Mouse (Mus musculus): ENCODE data around the gene Midn. TPM values are rescaled to one million over a fixed set of nuclear protein-coding genes. Genes with fewer than 3 reads are reported as not detected.
A peak's percentile ranks its signal among the peaks of the same experiment; 100 is the strongest.

Gene Midn
- total RNA-seq, 4 experiments from 2014 or later, result 83.9 to 111 (median 91.0) TPM

- DNase-seq (ENCODE audit: low spot score), result no peak
These were observed 42.5 kb downstream of the Midn start for GRCm38 (mm10) chr10:80190491-80191051.

- DNase-seq (ENCODE audit: low spot score), result no peak
These were observed 45.9 kb downstream of the Midn start for GRCm38 (mm10) chr10:80193976-80194375.

- no peak for DNase-seq (ENCODE audit: low spot score)
These were observed 46.4 kb downstream of the Midn start for GRCm38 (mm10) chr10:80194441-80194840.

GRCm38 (mm10) chr10:80196167-80196566, 48.1 kb downstream of the Midn start:
- DNase-seq (ENCODE audit: low spot score), result no peak

- DNase-seq (ENCODE audit: low spot score), result no peak
These were observed 48.9 kb downstream of the Midn start for GRCm38 (mm10) chr10:80196778-80197581.

- DNase-seq (ENCODE audit: low spot score), result peak; percentile 88
These were observed 51.5 kb downstream of the Midn start for GRCm38 (mm10) chr10:80199440-80200008.

GRCm38 (mm10) chr10:80200485-80200884, 52.4 kb downstream of the Midn start:
- DNase-seq (ENCODE audit: low spot score), result no peak

GRCm38 (mm10) chr10:80204055-80204454, 56.0 kb downstream of the Midn start:
- DNase-seq (ENCODE audit: low spot score), result no peak

GRCm38 (mm10) chr10:80207201-80207600, 59.1 kb downstream of the Midn start:
- no peak for DNase-seq (ENCODE audit: low spot score)

- no peak for DNase-seq (ENCODE audit: low spot score)
These were observed 59.6 kb downstream of the Midn start for GRCm38 (mm10) chr10:80207676-80208075.

Other genes with a start within 250 kb of the Midn start
- 10 to 100 TPM; 48.5 to 65.2 (median 53.3) TPM for gene Med16, start 239.3 kb upstream of the Midn start, total RNA-seq (2022)
- gene Gm26602, start 237.4 kb upstream of the Midn start, total RNA-seq (2022), result not detected
- under 1 TPM; 0.28 to 0.62 (median 0.32) TPM for gene Kiss1r, start 231.3 kb upstream of the Midn start, total RNA-seq (2022)
- 10 to 100 TPM; 75.2 to 85.9 (median 81.0) TPM for gene R3hdm4, start 227.1 kb upstream of the Midn start, total RNA-seq (2022)
- 1 to 10 TPM; 1.2 to 1.7 (median 1.3) TPM for gene Arid3a, start 221.2 kb upstream of the Midn start, total RNA-seq (2022)
- 10 to 100 TPM; 28.4 to 36.2 (median 29.6) TPM for gene Wdr18, start 188.1 kb upstream of the Midn start, total RNA-seq (2022)
- under 1 TPM; 0.37 to 0.85 (median 0.63) TPM for gene Grin3b, start 177.6 kb upstream of the Midn start, total RNA-seq (2022)
- 100 to 1,000 TPM; 116 to 120 (median 117) TPM for gene Tmem259, start 163.9 kb upstream of the Midn start, total RNA-seq (2022)
- 10 to 100 TPM; 27.1 to 35.7 (median 33.3) TPM for gene Cnn2, start 159.7 kb upstream of the Midn start, total RNA-seq (2022)
- 1 to 10 TPM; 7.5 to 8.5 (median 8.0) TPM for gene Abca7, start 151.8 kb upstream of the Midn start, total RNA-seq (2022)
- gene Arhgap45, start 131.6 kb upstream of the Midn start, total RNA-seq (2022), result 1 to 10 TPM; 2.9 to 5.1 (median 3.4) TPM
- gene Polr2e, start 108.5 kb upstream of the Midn start, total RNA-seq (2022), result 100 to 1,000 TPM in 2 of 4 experiments, 10 to 100 TPM in 2; 91.7 to 106 (median 100) TPM
- gene Gpx4, start 101.1 kb upstream of the Midn start, total RNA-seq (2022), result 1,000 to 10,000 TPM; 1,048 to 1,125 (median 1,067) TPM
- 10 to 100 TPM in 3 of 4 experiments, 1 to 10 TPM in 1; 9.5 to 12.0 (median 11.1) TPM for gene Sbno2, start 42.7 kb upstream of the Midn start, total RNA-seq (2022)
- 100 to 1,000 TPM; 148 to 176 (median 153) TPM for gene Stk11, start 32.5 kb upstream of the Midn start, total RNA-seq (2022)
- 1,000 to 10,000 TPM; 1,050 to 1,135 (median 1,101) TPM for gene Atp5d, start 9.6 kb upstream of the Midn start, total RNA-seq (2022)
- gene Cbarp, start 7.4 kb upstream of the Midn start, total RNA-seq (2022), result 1 to 10 TPM; 3.8 to 6.1 (median 4.6) TPM
- 10 to 100 TPM; 34.7 to 69.7 (median 51.6) TPM for gene Cirbp, start 17.7 kb downstream of the Midn start, total RNA-seq (2022)
- gene 1600002K03Rik, start 24.7 kb downstream of the Midn start, total RNA-seq (2022), result 1 to 10 TPM; 4.9 to 7.7 (median 5.9) TPM
- gene Efna2, start 31.2 kb downstream of the Midn start, total RNA-seq (2022), result 1 to 10 TPM in 3 of 4 experiments, under 1 TPM in 1; 0.78 to 1.2 (median 1.1) TPM
- 10 to 100 TPM; 10.5 to 16.3 (median 14.6) TPM for gene Mum1, start 78.2 kb downstream of the Midn start, total RNA-seq (2022)
- gene Ndufs7, start 100.8 kb downstream of the Midn start, total RNA-seq (2022), result 1,000 to 10,000 TPM in 3 of 4 experiments, 100 to 1,000 TPM in 1; 949 to 1,112 (median 1,023) TPM
- gene Gamt, start 112.7 kb downstream of the Midn start, total RNA-seq (2022), result 10 to 100 TPM; 10.3 to 17.1 (median 14.7) TPM
- 10 to 100 TPM; 49.2 to 62.8 (median 56.5) TPM for gene Dazap1, start 113.2 kb downstream of the Midn start, total RNA-seq (2022)
- 100 to 1,000 TPM; 763 to 919 (median 846) TPM for gene Rps15, start 144.2 kb downstream of the Midn start, total RNA-seq (2022)
- 1 to 10 TPM; 2.2 to 3.1 (median 2.2) TPM for gene Apc2, start 147.7 kb downstream of the Midn start, total RNA-seq (2022)
- gene 2310011J03Rik, start 172.3 kb downstream of the Midn start, total RNA-seq (2022), result 10 to 100 TPM; 14.3 to 19.8 (median 16.3) TPM
- gene Pcsk4, start 181.2 kb downstream of the Midn start, total RNA-seq (2022), result 1 to 10 TPM; 1.7 to 3.1 (median 2.7) TPM
- 1 to 10 TPM; 3.1 to 7.6 (median 5.0) TPM for gene Reep6, start 181.7 kb downstream of the Midn start, total RNA-seq (2022)
- gene Adamtsl5, start 200.1 kb downstream of the Midn start, total RNA-seq (2022), result 100 to 1,000 TPM in 2 of 4 experiments, 10 to 100 TPM in 2; 87.9 to 109 (median 99.6) TPM
- gene Plk5, start 208.2 kb downstream of the Midn start, total RNA-seq (2022), result 1 to 10 TPM in 2 of 4 experiments, under 1 TPM in 2; 0.91 to 1.3 (median 1.1) TPM
- gene Mex3d, start 239.4 kb downstream of the Midn start, total RNA-seq (2022), result 1 to 10 TPM; 5.9 to 9.8 (median 8.3) TPM

All from heart, adult 8-10 months (tissue).